8 mouse cellular contexts compared by ENCODE assay signal in the genomic region with DNA sequence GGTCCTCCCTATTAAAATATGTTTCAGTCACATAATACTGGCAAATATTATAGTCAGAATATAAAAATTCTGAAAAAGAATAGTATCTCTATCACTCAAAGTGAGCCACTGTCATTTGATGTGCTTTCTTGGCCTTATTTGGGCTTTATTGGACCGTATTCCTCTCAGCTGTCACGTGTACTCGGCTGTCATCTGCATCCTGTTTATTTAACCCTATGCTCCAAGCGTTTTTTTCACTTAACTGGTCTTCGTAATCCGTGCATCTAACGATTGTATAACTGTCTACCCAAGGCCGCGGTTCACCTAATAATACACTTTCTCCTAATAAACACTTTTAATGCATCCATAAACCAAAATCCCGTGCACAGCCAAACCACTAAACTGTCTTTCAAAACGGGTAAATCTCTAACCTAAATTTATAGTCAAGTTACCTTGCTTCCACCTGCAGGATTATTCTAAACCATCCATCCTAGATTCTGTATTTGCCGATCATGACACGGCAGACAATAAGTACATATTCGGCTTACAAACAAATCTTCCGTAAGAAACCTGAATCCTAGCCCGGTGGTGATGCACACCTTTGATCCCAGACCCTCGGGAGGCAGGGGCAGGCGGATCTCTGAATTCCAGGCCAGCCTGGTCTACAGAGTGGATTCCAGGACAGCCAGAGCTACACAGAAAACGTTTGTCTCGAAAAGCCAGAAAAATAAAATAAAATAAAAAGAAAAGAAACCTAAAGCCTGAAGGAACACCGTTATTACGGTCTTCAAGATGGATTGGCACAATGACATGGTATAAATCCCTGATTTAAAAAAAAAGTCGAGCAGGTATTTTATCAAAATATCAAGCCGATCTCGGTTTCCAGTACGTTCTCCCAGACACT. TPM values are rescaled to one million over a fixed set of nuclear protein-coding genes. Genes with fewer than 3 reads are reported as not detected.
DNase-seq lines count a peak whose midpoint lies in the region; ATAC-seq and TF ChIP-seq lines count a peak whose summit lies in the region.

No protein-coding gene starts in this region.

- TF ChIP-seq CTCF in liver, adult 2 months (IDR thresholded peaks at IDR 0.05; ENCODE audit: low read depth, low read length), result no peak

- peak overlapping the region; percentile 79 for H3K4me2 ChIP-seq in embryonic facial prominence, embryonic 15.5 days (replicated peaks)
- peak overlapping the region; percentile 66 for H3K4me2 ChIP-seq in intestine, embryonic 15.5 days (replicated peaks)

- peaks cover 4% of the 10 kb centered on the region; the same call in 1 of the 2 replicates for H3K36me3 ChIP-seq in liver, adult 2 months (ENCODE audit: control insufficient read depth, insufficient read depth, low read length)
- H3K36me3 ChIP-seq in embryonic facial prominence, embryonic 15.5 days, result peaks cover 3% of the 10 kb centered on the region; the same call in 1 of the 2 replicates
- no peaks in the 10 kb centered on the region for H3K36me3 ChIP-seq in intestine, embryonic 15.5 days

- no peak overlapping the region for H3K27ac ChIP-seq in liver, adult 2 months (replicated peaks; ENCODE audit: insufficient read depth, low read depth, low read length)
- peak overlapping the region; percentile 98 for H3K27ac ChIP-seq in embryonic facial prominence, embryonic 15.5 days (replicated peaks)
- peak overlapping the region; percentile 83 for H3K27ac ChIP-seq in intestine, embryonic 15.5 days

- peak overlapping the region; percentile 94 for H3K4me3 ChIP-seq in liver, adult 2 months (ENCODE audit: insufficient read depth, low read depth, low read length)
- H3K4me3 ChIP-seq in embryonic facial prominence, embryonic 15.5 days (replicated peaks), result peak overlapping the region; percentile 94
- peak overlapping the region; percentile 73 for H3K4me3 ChIP-seq in intestine, embryonic 15.5 days (replicated peaks)

- no peaks in the 10 kb centered on the region for H3K27me3 ChIP-seq in liver, adult 2 months (ENCODE audit: control insufficient read depth, insufficient read depth, low read length)
- H3K27me3 ChIP-seq in embryonic facial prominence, embryonic 15.5 days, result no peaks in the 10 kb centered on the region
- H3K27me3 ChIP-seq in intestine, embryonic 15.5 days (replicated peaks), result no peaks in the 10 kb centered on the region

- WGBS in liver, adult 2 months, result 6% methylated on average over 26 of the region's 26 CpGs
- WGBS in embryonic facial prominence, embryonic 15.5 days, result 31% methylated on average over 26 of the region's 26 CpGs
- WGBS in intestine, embryonic 15.5 days, result 18% methylated on average over 26 of the region's 26 CpGs

- TF ChIP-seq POLR2A in liver, adult 2 months (IDR thresholded peaks at IDR 0.05; ENCODE audit: extremely low read depth, insufficient read depth, low read length), result no peak

- DNase-seq in liver, adult 2 months (ENCODE audit: extremely low read depth, low read depth, low spot score), result peak; percentile 68
- DNase-seq in liver, result no peak
- peak; percentile 48 for DNase-seq in lung, postnatal 25 days (ENCODE audit: low spot score)
- DNase-seq in right cerebral cortex, postnatal 4 days, result no peak
- DNase-seq in c-Kit-positive CD71-positive TER-119-positive erythroid progenitor cells, embryonic 14.5 days (ENCODE audit: low spot score), result no peak
- no peak for DNase-seq in adrenal gland, postnatal 14 days

- H3K79me2 ChIP-seq in liver, adult 2 months (ENCODE audit: control insufficient read depth, insufficient read depth, low read length), result peaks cover 11% of the 10 kb centered on the region

- no peaks in the 10 kb centered on the region for H3K9me3 ChIP-seq in embryonic facial prominence, embryonic 15.5 days (replicated peaks)
- no peaks in the 10 kb centered on the region for H3K9me3 ChIP-seq in intestine, embryonic 15.5 days

- H3K9ac ChIP-seq in liver, adult 2 months (ENCODE audit: low read depth, low read length), result peak overlapping the region; percentile 94
- H3K9ac ChIP-seq in embryonic facial prominence, embryonic 15.5 days, result peak overlapping the region; percentile 94
- H3K9ac ChIP-seq in intestine, embryonic 15.5 days, result peak overlapping the region; percentile 88

- no peak for ATAC-seq in embryonic facial prominence, embryonic 15.5 days (ENCODE audit: insufficient number of reproducible peaks, low FRiP score, low TSS enrichment, low read depth)
- no peak for ATAC-seq in intestine, embryonic 15.5 days

- peaks cover 5% of the 10 kb centered on the region; the same call in 1 of the 2 replicates for H3K4me1 ChIP-seq in liver, adult 2 months (ENCODE audit: control insufficient read depth, insufficient read depth, low read length)
- H3K4me1 ChIP-seq in embryonic facial prominence, embryonic 15.5 days, result peaks cover 18% of the 10 kb centered on the region
- H3K4me1 ChIP-seq in intestine, embryonic 15.5 days (replicated peaks), result peaks cover 5% of the 10 kb centered on the region

RNA-seq across cellular contexts. Expression of a gene that starts 1.7 kb away (rescaled TPM):
- 17.3 and 23.7 TPM in 2 replicates for total RNA-seq in liver, adult 2 months (2014; rRNA removed)
- polyA plus RNA-seq in liver, adult 2 months (2012; rRNA removed), result 4.3 and 4.4 TPM in 2 replicates
- 57.4 and 59.7 TPM in 2 replicates for polyA plus RNA-seq in embryonic facial prominence, embryonic 15.5 days (2015; fragmentation: Nextera tagmentation; extraction: Ambion mirVana)
- polyA plus RNA-seq in intestine, embryonic 15.5 days (2015; fragmentation: Nextera tagmentation; extraction: Ambion mirVana), result 53.9 and 57.5 TPM in 2 replicates
- 35.5 and 38.9 TPM in 2 replicates for total RNA-seq in adrenal gland, postnatal 14 days (2021)

RNA-seq across cellular contexts. Expression of a gene that starts 54.5 kb away (rescaled TPM):
- 58.5 and 73.5 TPM in 2 replicates for total RNA-seq in liver, adult 2 months (2014; rRNA removed)
- polyA plus RNA-seq in liver, adult 2 months (2012; rRNA removed), result 20.8 and 24.7 TPM in 2 replicates
- 128 and 131 TPM in 2 replicates for polyA plus RNA-seq in embryonic facial prominence, embryonic 15.5 days (2015; fragmentation: Nextera tagmentation; extraction: Ambion mirVana)
- 138 and 146 TPM in 2 replicates for polyA plus RNA-seq in intestine, embryonic 15.5 days (2015; fragmentation: Nextera tagmentation; extraction: Ambion mirVana)
- 59.6 and 66.0 TPM in 2 replicates for total RNA-seq in adrenal gland, postnatal 14 days (2021)

RNA-seq across cellular contexts. Expression of a gene that starts 58.8 kb away (rescaled TPM):
- total RNA-seq in liver, adult 2 months (2014; rRNA removed), result 13.5 and 14.3 TPM in 2 replicates
- 8.4 and 10.0 TPM in 2 replicates for polyA plus RNA-seq in liver, adult 2 months (2012; rRNA removed)
- polyA plus RNA-seq in embryonic facial prominence, embryonic 15.5 days (2015; fragmentation: Nextera tagmentation; extraction: Ambion mirVana), result 39.7 and 46.0 TPM in 2 replicates
- polyA plus RNA-seq in intestine, embryonic 15.5 days (2015; fragmentation: Nextera tagmentation; extraction: Ambion mirVana), result 27.2 and 27.8 TPM in 2 replicates
- 25.5 and 27.4 TPM in 2 replicates for total RNA-seq in adrenal gland, postnatal 14 days (2021)

Comparison
In these comparisons a context has a peak if more than half of its experiments do, and no peak if none do; other contexts are left out.
1. DNase-seq: peak in liver, adult 2 months (single experiment) and lung, postnatal 25 days (single experiment); none in liver (single experiment), right cerebral cortex, postnatal 4 days (single experiment), c-Kit-positive CD71-positive TER-119-positive erythroid progenitor cells, embryonic 14.5 days (single experiment) and adrenal gland, postnatal 14 days (single experiment).
2. RNA of a gene that starts 1.7 kb away (polyA plus RNA-seq): 57.4 to 59.7 TPM in embryonic facial prominence, embryonic 15.5 days and 53.9 to 57.5 TPM in intestine, embryonic 15.5 days; 4.3 to 4.4 TPM in liver, adult 2 months; every median in the first group is over 10 times any median in the second.
3. Peak in every context shown above with its lines, with median percentiles within 50 percentile points of each other: H3K4me3 ChIP-seq and H3K9ac ChIP-seq.